ENCODE assay signal across 7 mouse cellular contexts in the genomic region with DNA sequence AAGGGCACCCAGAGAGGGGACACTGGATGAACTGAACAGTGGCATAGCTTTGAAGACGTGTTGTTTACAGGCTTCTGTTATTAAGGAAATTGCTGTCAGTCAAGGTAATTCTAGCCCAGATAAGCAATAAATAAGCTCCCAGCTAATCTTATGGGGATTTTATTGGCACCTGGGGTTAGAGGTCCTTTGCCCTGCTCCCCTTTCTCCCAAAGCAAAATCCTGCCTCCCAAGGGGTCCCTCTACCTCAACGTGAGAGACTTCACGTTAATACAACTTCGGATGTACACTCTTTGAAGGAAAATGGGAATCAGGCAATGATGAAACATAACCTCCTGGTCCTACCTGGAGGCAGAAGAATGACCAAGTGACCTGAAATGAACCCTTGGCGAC. TPM values are rescaled to one million over a fixed set of nuclear protein-coding genes. Genes with fewer than 3 reads are reported as not detected.
DNase-seq lines count a peak whose midpoint lies in the region; ATAC-seq and TF ChIP-seq lines count a peak whose summit lies in the region.

No protein-coding gene starts in this region.

- H3K9me3 ChIP-seq in lung, embryonic 15.5 days, result no peaks in the 10 kb centered on the region
- H3K9me3 ChIP-seq in forebrain, embryonic 10.5 days, result no peaks in the 10 kb centered on the region
- no peaks in the 10 kb centered on the region for H3K9me3 ChIP-seq in limb, embryonic 11.5 days (ENCODE audit: control insufficient read depth, low read length)

- H3K27ac ChIP-seq in lung, embryonic 15.5 days, result peak overlapping the region; percentile 87
- peak overlapping the region; percentile 72 for H3K27ac ChIP-seq in forebrain, embryonic 10.5 days
- peak overlapping the region; percentile 75; the same call in 1 of the 2 replicates for H3K27ac ChIP-seq in limb, embryonic 11.5 days (replicated peaks; ENCODE audit: low read depth, low read length)
- H3K27ac ChIP-seq in small intestine, adult 2 months (ENCODE audit: insufficient read depth, low read depth, low read length), result peak overlapping the region; percentile 97

- H3K4me2 ChIP-seq in lung, embryonic 15.5 days, result peak overlapping the region; percentile 94
- peak overlapping the region; percentile 97 for H3K4me2 ChIP-seq in limb, embryonic 11.5 days (ENCODE audit: low read depth, severe bottlenecking)

- H3K9ac ChIP-seq in lung, embryonic 15.5 days, result peak overlapping the region; percentile 58
- H3K9ac ChIP-seq in limb, embryonic 11.5 days (ENCODE audit: low read length), result no peak overlapping the region

- WGBS in lung, embryonic 15.5 days, result 23% methylated on average over 5 of the region's 5 CpGs
- WGBS in forebrain, embryonic 10.5 days, result 7% methylated on average over 5 of the region's 5 CpGs
- WGBS in limb, embryonic 11.5 days, result 4% methylated on average over 5 of the region's 5 CpGs
- WGBS in small intestine, adult 2 months, result 11% methylated on average over 5 of the region's 5 CpGs

- TF ChIP-seq CTCF in small intestine, adult 2 months (IDR thresholded peaks at IDR 0.05; ENCODE audit: extremely low read depth, insufficient read length, insufficient replicate concordance, low read depth, low read length), result no peak

- peaks cover 39% of the 10 kb centered on the region for H3K4me1 ChIP-seq in lung, embryonic 15.5 days
- peaks cover 50% of the 10 kb centered on the region for H3K4me1 ChIP-seq in forebrain, embryonic 10.5 days
- peaks cover 32% of the 10 kb centered on the region for H3K4me1 ChIP-seq in limb, embryonic 11.5 days (ENCODE audit: control insufficient read depth, insufficient read depth, low read length)
- H3K4me1 ChIP-seq in small intestine, adult 2 months (ENCODE audit: control insufficient read depth, insufficient read depth, insufficient read length, low read length), result peaks cover 30% of the 10 kb centered on the region

- H3K27me3 ChIP-seq in lung, embryonic 15.5 days, result no peaks in the 10 kb centered on the region
- peaks cover 44% of the 10 kb centered on the region for H3K27me3 ChIP-seq in forebrain, embryonic 10.5 days (ENCODE audit: poor library complexity, severe bottlenecking)
- H3K27me3 ChIP-seq in limb, embryonic 11.5 days (ENCODE audit: control insufficient read depth, insufficient read depth, low read length), result no peaks in the 10 kb centered on the region
- H3K27me3 ChIP-seq in small intestine, adult 2 months (ENCODE audit: control insufficient read depth, insufficient read depth, low read length), result no peaks in the 10 kb centered on the region

- peak overlapping the region; percentile 62 for H3K4me3 ChIP-seq in lung, embryonic 15.5 days
- peak overlapping the region; percentile 58 for H3K4me3 ChIP-seq in forebrain, embryonic 10.5 days
- peak overlapping the region; percentile 61 for H3K4me3 ChIP-seq in limb, embryonic 11.5 days (ENCODE audit: low read depth, low read length)
- H3K4me3 ChIP-seq in small intestine, adult 2 months (ENCODE audit: low read depth, low read length), result peak overlapping the region; percentile 98

- no peak for ATAC-seq in lung, embryonic 15.5 days (ENCODE audit: borderline replicate concordance, extremely low read depth, low FRiP score, low TSS enrichment)
- ATAC-seq in limb, embryonic 11.5 days (ENCODE audit: insufficient number of reproducible peaks, low FRiP score, low TSS enrichment, low read depth), result no peak
- ATAC-seq in granulocyte monocyte progenitor cell, adult 5-6 weeks (replicated peaks; ENCODE audit: poor library complexity, severe bottlenecking), result no peak

- DNase-seq in lung, postnatal 36 days, result no peak
- no peak for DNase-seq in forebrain, embryonic 10.5 days (ENCODE audit: extremely low spot score, low spot score)
- DNase-seq in limb, embryonic 11.5 days (ENCODE audit: low spot score), result no peak
- DNase-seq in spleen, postnatal 10 days (ENCODE audit: low spot score in 2 of 2), result no peak

- H3K36me3 ChIP-seq in lung, embryonic 15.5 days, result no peaks in the 10 kb centered on the region
- H3K36me3 ChIP-seq in forebrain, embryonic 10.5 days (replicated peaks), result no peaks in the 10 kb centered on the region
- no peaks in the 10 kb centered on the region for H3K36me3 ChIP-seq in limb, embryonic 11.5 days (ENCODE audit: control insufficient read depth, insufficient read depth, low read length)
- no peaks in the 10 kb centered on the region for H3K36me3 ChIP-seq in small intestine, adult 2 months (ENCODE audit: control insufficient read depth, insufficient read depth, low read length)

- TF ChIP-seq POLR2A in small intestine, adult 2 months (IDR thresholded peaks at IDR 0.05; ENCODE audit: low read depth, low read length), result no peak

RNA-seq across cellular contexts. Expression of gene Dhrs3, which starts 0.9 kb away (rescaled TPM):
- 51.6 and 53.0 TPM in 2 replicates for polyA plus RNA-seq in lung, embryonic 15.5 days (2015; fragmentation: Nextera tagmentation; extraction: Ambion mirVana)
- 12.2 and 15.3 TPM in 2 replicates for polyA plus RNA-seq in forebrain, embryonic 10.5 days (2016; fragmentation: Nextera tagmentation; extraction: Ambion mirVana)
- 48.5 and 50.2 TPM in 2 replicates for polyA plus RNA-seq in limb, embryonic 11.5 days (2014; fragmentation: Nextera tagmentation; extraction: Ambion mirVana)
- polyA plus RNA-seq in small intestine, adult 2 months (2012; rRNA removed), result 30.7 and 71.2 TPM in 2 replicates
- total RNA-seq in granulocyte monocyte progenitor cell, adult 5-6 weeks (2014; fragmentation: Nextera tagmentation), result 30.0 and 33.7 TPM in 2 replicates
- total RNA-seq in granulocyte monocyte progenitor cell, adult 5-6 weeks (2017), result 17.5 and 32.3 TPM in 2 replicates
